Mouse (Mus musculus): ENCODE data around the gene Fam20b. TPM values are rescaled to one million over a fixed set of nuclear protein-coding genes. Genes with fewer than 3 reads are reported as not detected.
A peak's percentile ranks its signal among the peaks of the same experiment; 100 is the strongest.

Gene Fam20b
- polyA plus RNA-seq, 1 experiment from 2014 or later, result 22.9 TPM

GRCm38 (mm10) chr1:156679599-156679998 lies 39.3 kb downstream of the Fam20b start:
- WGBS, result 88% methylated on average over 9 of the region's 9 CpGs

GRCm38 (mm10) chr1:156677230-156677629 lies 41.7 kb downstream of the Fam20b start:
- ATAC-seq (ENCODE audit: low FRiP score) (no peak), DNase-seq (ENCODE audit: low spot score) (no peak)
- H3K4me3 ChIP-seq (ENCODE audit: low read depth, low read length), result no peak overlapping the region
- no peaks in the 10 kb centered on the region for H3K27me3 ChIP-seq (ENCODE audit: control insufficient read depth, insufficient read depth, low read length)
- no peak overlapping the region for H3K4me2 ChIP-seq (replicated peaks; ENCODE audit: low read depth, low read length)
- H3K9me3 ChIP-seq (ENCODE audit: control insufficient read depth, low read length), result no peaks in the 10 kb centered on the region
- 89% methylated on average over 3 of the region's 3 CpGs for WGBS
- no peak overlapping the region for H3K27ac ChIP-seq (ENCODE audit: low read depth, low read length)
- H3K4me1 ChIP-seq (replicated peaks; ENCODE audit: control insufficient read depth, insufficient read depth, low read length), result peaks cover 3% of the 10 kb centered on the region; the same call in 1 of the 2 replicates
- H3K36me3 ChIP-seq (ENCODE audit: control insufficient read depth, insufficient read depth, low read length), result no peaks in the 10 kb centered on the region
- no peak overlapping the region for H3K9ac ChIP-seq (ENCODE audit: low read depth, low read length)

More at GRCm38 (mm10) chr1:156679599-156679998, 39.3 kb downstream of the Fam20b start:
- Histone ChIP-seq H3K27me3 (ENCODE audit: control insufficient read depth, insufficient read depth, low read length) (no peaks in the 10 kb centered on the region), H3K27ac (ENCODE audit: low read depth, low read length) (no peak overlapping the region), H3K36me3 (ENCODE audit: control insufficient read depth, insufficient read depth, low read length) (no peaks in the 10 kb centered on the region), H3K4me2 (replicated peaks; ENCODE audit: low read depth, low read length) (no peak overlapping the region), H3K9me3 (ENCODE audit: control insufficient read depth, low read length) (no peaks in the 10 kb centered on the region), H3K4me1 (replicated peaks; ENCODE audit: control insufficient read depth, insufficient read depth, low read length) (no peaks in the 10 kb centered on the region), H3K9ac (ENCODE audit: low read depth, low read length) (no peak overlapping the region), H3K4me3 (ENCODE audit: low read depth, low read length) (no peak overlapping the region)
- DNase-seq (ENCODE audit: low spot score), result no peak
- no peak for ATAC-seq (ENCODE audit: low FRiP score)

- no peaks in the 10 kb centered on the region for H3K36me3 ChIP-seq (ENCODE audit: control insufficient read depth, insufficient read depth, low read length)
- H3K4me2 ChIP-seq (replicated peaks; ENCODE audit: low read depth, low read length), result no peak overlapping the region
- DNase-seq (ENCODE audit: low spot score), result no peak
- H3K27me3 ChIP-seq (ENCODE audit: control insufficient read depth, insufficient read depth, low read length), result no peaks in the 10 kb centered on the region
- 82% methylated on average over 5 of the region's 5 CpGs for WGBS
- H3K4me1 ChIP-seq (replicated peaks; ENCODE audit: control insufficient read depth, insufficient read depth, low read length), result peaks cover 3% of the 10 kb centered on the region; the same call in 1 of the 2 replicates
- H3K9ac ChIP-seq (ENCODE audit: low read depth, low read length), result no peak overlapping the region
- no peak for ATAC-seq (ENCODE audit: low FRiP score)
- H3K4me3 ChIP-seq (ENCODE audit: low read depth, low read length), result no peak overlapping the region
- H3K9me3 ChIP-seq (ENCODE audit: control insufficient read depth, low read length), result no peaks in the 10 kb centered on the region
- H3K27ac ChIP-seq (ENCODE audit: low read depth, low read length), result no peak overlapping the region
Observed at GRCm38 (mm10) chr1:156676596-156676995, 42.3 kb downstream of the Fam20b start.

DNA sequence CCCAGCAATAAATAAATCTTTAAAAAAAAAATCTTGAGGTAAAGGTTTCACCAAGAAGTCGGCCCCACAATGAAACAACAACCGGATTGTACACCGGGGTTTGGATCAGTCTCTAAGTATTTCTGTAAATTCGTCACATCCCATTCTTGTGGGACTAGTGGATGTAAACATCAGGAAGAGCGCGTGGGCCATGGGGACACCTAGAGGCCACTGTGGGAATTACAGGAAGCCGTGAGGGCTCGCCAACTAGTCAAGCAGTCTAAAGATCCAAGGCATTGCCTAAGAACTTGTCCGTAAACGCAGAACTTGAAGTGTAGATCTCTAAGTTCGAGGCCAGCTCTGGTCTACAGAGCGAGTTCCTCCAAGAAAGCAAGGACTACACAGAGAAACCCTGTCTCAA lies 42.7 kb downstream of the Fam20b start:
- H3K4me1 ChIP-seq (replicated peaks; ENCODE audit: control insufficient read depth, insufficient read depth, low read length), result peaks cover 3% of the 10 kb centered on the region; the same call in 1 of the 2 replicates
- H3K4me3 ChIP-seq (ENCODE audit: low read depth, low read length), result no peak overlapping the region
- no peak overlapping the region for H3K4me2 ChIP-seq (replicated peaks; ENCODE audit: low read depth, low read length)
- no peak overlapping the region for H3K27ac ChIP-seq (ENCODE audit: low read depth, low read length)
- ATAC-seq (ENCODE audit: low FRiP score) (no peak), DNase-seq (ENCODE audit: low spot score) (peak; percentile 83)
- 42% methylated on average over 12 of the region's 12 CpGs for WGBS
- H3K9me3 ChIP-seq (ENCODE audit: control insufficient read depth, low read length), result no peaks in the 10 kb centered on the region
- no peaks in the 10 kb centered on the region for H3K36me3 ChIP-seq (ENCODE audit: control insufficient read depth, insufficient read depth, low read length)
- H3K27me3 ChIP-seq (ENCODE audit: control insufficient read depth, insufficient read depth, low read length), result no peaks in the 10 kb centered on the region
- H3K9ac ChIP-seq (ENCODE audit: low read depth, low read length), result no peak overlapping the region

GRCm38 (mm10) chr1:156674195-156675000 lies 44.5 kb downstream of the Fam20b start, which contains the start of gene Tor3a:
Gene Tor3a, minus strand, starts transcription at chr1:156674356.
- DNase-seq (ENCODE audit: low spot score), result peak; percentile 77
- peak within 1 kb of the TSS; percentile 57 for H3K9ac ChIP-seq (ENCODE audit: low read depth, low read length)
- H3K9me3 ChIP-seq (ENCODE audit: control insufficient read depth, low read length), result no peaks in the 10 kb centered on the region
- H3K27ac ChIP-seq (ENCODE audit: low read depth, low read length), result no peak within 1 kb of the TSS
- H3K4me3 ChIP-seq (ENCODE audit: low read depth, low read length), result peak within 1 kb of the TSS; percentile 50
- peak within 1 kb of the TSS; percentile 98 for H3K4me2 ChIP-seq (replicated peaks; ENCODE audit: low read depth, low read length)
- 8% methylated on average over 37 of the region's 37 CpGs for WGBS
- no peaks in the 10 kb centered on the region for H3K27me3 ChIP-seq (ENCODE audit: control insufficient read depth, insufficient read depth, low read length)
- ATAC-seq (ENCODE audit: low FRiP score), result peak; percentile 76
- H3K4me1 ChIP-seq (replicated peaks; ENCODE audit: control insufficient read depth, insufficient read depth, low read length), result peaks cover 3% of the 10 kb centered on the region; the same call in 1 of the 2 replicates
- no peaks in the 10 kb centered on the region for H3K36me3 ChIP-seq (ENCODE audit: control insufficient read depth, insufficient read depth, low read length)

GRCm38 (mm10) chr1:156673476-156674194 lies 45.3 kb downstream of the Fam20b start:
- no peaks in the 10 kb centered on the region for H3K9me3 ChIP-seq (ENCODE audit: control insufficient read depth, low read length)
- H3K4me3 ChIP-seq (ENCODE audit: low read depth, low read length), result peak overlapping the region; percentile 50
- ATAC-seq (ENCODE audit: low FRiP score) (peak; percentile 46; the same call in 1 of the 2 replicates), DNase-seq (ENCODE audit: low spot score) (peak; percentile 56)
- H3K27me3 ChIP-seq (ENCODE audit: control insufficient read depth, insufficient read depth, low read length), result no peaks in the 10 kb centered on the region
- WGBS, result 1% methylated on average over 29 of the region's 29 CpGs
- peaks cover 3% of the 10 kb centered on the region; the same call in 1 of the 2 replicates for H3K4me1 ChIP-seq (replicated peaks; ENCODE audit: control insufficient read depth, insufficient read depth, low read length)
- H3K36me3 ChIP-seq (ENCODE audit: control insufficient read depth, insufficient read depth, low read length), result no peaks in the 10 kb centered on the region
- peak overlapping the region; percentile 57 for H3K9ac ChIP-seq (ENCODE audit: low read depth, low read length)
- H3K4me2 ChIP-seq (replicated peaks; ENCODE audit: low read depth, low read length), result peak overlapping the region; percentile 98
- no peak overlapping the region for H3K27ac ChIP-seq (ENCODE audit: low read depth, low read length)

DNA sequence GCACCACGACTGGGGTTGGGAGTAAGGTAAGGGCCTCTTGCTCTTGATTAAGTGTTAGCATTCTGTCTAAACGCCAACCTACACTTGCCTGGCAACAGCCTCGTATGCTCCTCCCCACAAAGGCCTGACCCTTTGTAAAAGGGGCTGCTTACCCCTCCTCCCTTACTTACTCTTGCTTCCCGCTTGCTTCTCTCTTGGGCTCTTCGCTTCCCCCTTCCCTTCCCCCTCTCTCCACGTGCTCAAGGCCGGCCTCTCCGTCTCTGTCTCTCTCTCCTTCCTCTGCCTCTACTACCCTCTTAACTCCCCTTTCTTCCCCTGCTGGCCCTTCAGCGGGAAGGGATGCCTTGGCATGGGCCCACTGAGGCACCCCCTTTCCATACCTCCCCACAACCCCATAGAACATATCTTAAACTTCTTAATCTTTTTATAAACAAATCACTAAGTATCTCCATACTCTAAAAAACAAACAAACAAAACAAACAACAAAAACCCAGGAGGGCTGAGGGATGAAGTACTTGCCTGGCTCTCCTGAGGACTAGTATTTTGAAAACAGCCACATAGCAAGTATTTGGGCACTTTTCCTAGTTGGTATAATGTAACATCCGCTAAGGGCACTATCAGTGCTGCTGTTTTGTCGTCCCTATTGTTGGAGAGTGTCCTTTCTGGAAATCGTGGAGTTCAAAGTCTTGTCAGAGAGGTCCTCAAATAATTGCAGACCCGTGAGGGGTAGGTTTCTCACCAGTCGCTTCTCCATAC lies 46.0 kb downstream of the Fam20b start:
- ATAC-seq (ENCODE audit: low FRiP score) (peak; percentile 50), DNase-seq (ENCODE audit: low spot score) (peak; percentile 41)
- H3K4me2 ChIP-seq (replicated peaks; ENCODE audit: low read depth, low read length), result peak overlapping the region; percentile 98
- peak overlapping the region; percentile 50 for H3K4me3 ChIP-seq (ENCODE audit: low read depth, low read length)
- WGBS, result 4% methylated on average over 14 of the region's 14 CpGs
- peaks cover 3% of the 10 kb centered on the region; the same call in 1 of the 2 replicates for H3K4me1 ChIP-seq (replicated peaks; ENCODE audit: control insufficient read depth, insufficient read depth, low read length)
- no peaks in the 10 kb centered on the region for H3K27me3 ChIP-seq (ENCODE audit: control insufficient read depth, insufficient read depth, low read length)
- H3K36me3 ChIP-seq (ENCODE audit: control insufficient read depth, insufficient read depth, low read length), result no peaks in the 10 kb centered on the region
- H3K27ac ChIP-seq (ENCODE audit: low read depth, low read length), result no peak overlapping the region
- H3K9me3 ChIP-seq (ENCODE audit: control insufficient read depth, low read length), result no peaks in the 10 kb centered on the region
- H3K9ac ChIP-seq (ENCODE audit: low read depth, low read length), result peak overlapping the region; percentile 57

DNA sequence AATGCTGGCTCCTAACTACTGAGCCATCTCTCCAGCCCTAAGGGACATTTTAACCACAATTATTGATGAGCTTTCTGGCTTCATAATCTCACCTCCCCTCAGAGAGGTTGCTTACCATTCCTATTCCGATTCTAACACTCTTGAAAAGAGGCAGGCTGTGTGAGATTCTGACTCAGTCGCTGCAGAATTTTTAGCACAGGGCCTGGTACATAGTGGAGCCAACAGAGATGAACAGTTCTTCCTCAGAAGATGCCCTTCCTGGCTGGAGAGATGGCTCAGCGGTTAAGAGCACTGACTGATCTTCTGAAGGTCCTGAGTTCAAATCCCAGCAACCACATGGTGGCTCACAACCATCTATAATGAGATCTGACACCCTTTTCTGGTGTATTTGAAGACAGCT lies 47.0 kb downstream of the Fam20b start:
- no peaks in the 10 kb centered on the region for H3K36me3 ChIP-seq (ENCODE audit: control insufficient read depth, insufficient read depth, low read length)
- 87% methylated on average over 3 of the region's 3 CpGs for WGBS
- DNase-seq (ENCODE audit: low spot score), result no peak
- H3K9ac ChIP-seq (ENCODE audit: low read depth, low read length), result no peak overlapping the region
- H3K9me3 ChIP-seq (ENCODE audit: control insufficient read depth, low read length), result no peaks in the 10 kb centered on the region
- H3K4me2 ChIP-seq (replicated peaks; ENCODE audit: low read depth, low read length), result no peak overlapping the region
- no peak overlapping the region for H3K4me3 ChIP-seq (ENCODE audit: low read depth, low read length)
- no peaks in the 10 kb centered on the region for H3K27me3 ChIP-seq (ENCODE audit: control insufficient read depth, insufficient read depth, low read length)
- H3K27ac ChIP-seq (ENCODE audit: low read depth, low read length), result no peak overlapping the region
- H3K4me1 ChIP-seq (replicated peaks; ENCODE audit: control insufficient read depth, insufficient read depth, low read length), result peaks cover 3% of the 10 kb centered on the region; the same call in 1 of the 2 replicates
- ATAC-seq (ENCODE audit: low FRiP score), result no peak
